Mouse (Mus musculus): ENCODE measurements around the gene Rack1.

DNA sequence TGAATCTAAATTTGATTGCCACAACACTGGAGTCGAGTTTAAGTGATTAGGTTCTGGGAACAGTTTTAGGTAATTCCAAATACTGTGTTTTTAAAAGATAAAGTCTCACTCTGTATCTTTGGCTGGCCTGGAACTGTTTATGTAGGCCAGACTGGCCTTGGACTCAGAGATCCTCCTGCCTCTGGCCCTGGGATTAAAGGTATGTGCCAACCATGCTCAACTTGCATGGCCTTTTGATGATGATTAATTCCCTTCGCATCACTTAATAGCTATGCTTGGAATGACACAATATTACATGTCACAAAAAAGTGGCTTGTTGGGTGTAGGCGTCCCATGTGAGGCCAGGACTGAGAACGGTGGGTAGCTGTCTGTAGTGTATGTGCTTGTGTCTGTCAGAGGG, 52.1 kb downstream of the Rack1 start:
- no peak for TF ChIP-seq MYOD1 (IDR thresholded peaks at IDR 0.05; ENCODE audit: control insufficient read depth, insufficient read length, low read depth)
- TF ChIP-seq CTCF (IDR thresholded peaks at IDR 0.05; ENCODE audit: control insufficient read depth, insufficient read depth, insufficient read length) = no peak
- TF ChIP-seq MYOG (IDR thresholded peaks at IDR 0.05; ENCODE audit: control insufficient read depth, extremely low read depth, insufficient read length) = no peak
- no peak for TF ChIP-seq MAX (IDR thresholded peaks at IDR 0.05)
- TF ChIP-seq USF1 (IDR thresholded peaks at IDR 0.05; ENCODE audit: low read depth) = no peak
